Mouse (Mus musculus): ENCODE data around the gene Fstl3.
"Not testable (repeated sequence)": the region's sequence is repeated elsewhere in the genome, so short reads cannot be mapped to it uniquely, and the experiment has no call there.

Gene Fstl3

GRCm38 (mm10) chr10:79777103-79777531 lies at the start of gene Fstl3:
Gene Fstl3 (plus strand): TSS chr10:79777272.
- DNase-seq (ENCODE audit: low spot score) = no peak

GRCm38 (mm10) chr10:79728323-79729249 lies 48.5 kb upstream of the Fstl3 start:
- no peak for DNase-seq (ENCODE audit: low spot score)

- no peak for DNase-seq (ENCODE audit: low spot score)
These were observed 47.6 kb upstream of the Fstl3 start for GRCm38 (mm10) chr10:79729357-79729965.

- DNase-seq (ENCODE audit: low spot score) = no peak
These were observed 44.6 kb upstream of the Fstl3 start for GRCm38 (mm10) chr10:79732500-79732899.

- DNase-seq (ENCODE audit: low spot score) = no peak
These were observed 43.2 kb upstream of the Fstl3 start for GRCm38 (mm10) chr10:79733847-79734246.

- DNase-seq (ENCODE audit: low spot score) = no peak
These were observed 41.7 kb upstream of the Fstl3 start for GRCm38 (mm10) chr10:79735361-79735760.

GRCm38 (mm10) chr10:79736706-79737105 lies 40.4 kb upstream of the Fstl3 start:
- no peak for DNase-seq (ENCODE audit: low spot score)

GRCm38 (mm10) chr10:79738259-79738658 lies 38.8 kb upstream of the Fstl3 start:
- no peak for DNase-seq (ENCODE audit: low spot score)

- no peak for DNase-seq (ENCODE audit: low spot score)
These were observed 37.8 kb upstream of the Fstl3 start for GRCm38 (mm10) chr10:79739234-79739633.

- no peak for DNase-seq (ENCODE audit: low spot score)
These were observed 36.2 kb upstream of the Fstl3 start for GRCm38 (mm10) chr10:79740863-79741262.

- no peak for DNase-seq (ENCODE audit: low spot score)
These were observed 33.9 kb upstream of the Fstl3 start for GRCm38 (mm10) chr10:79743161-79743560.

- no peak for DNase-seq (ENCODE audit: low spot score)
These were observed 33.3 kb upstream of the Fstl3 start for GRCm38 (mm10) chr10:79743650-79744365.

GRCm38 (mm10) chr10:79745411-79745810 lies 31.7 kb upstream of the Fstl3 start:
- DNase-seq (ENCODE audit: low spot score) = no peak

GRCm38 (mm10) chr10:79745898-79746773 lies 30.9 kb upstream of the Fstl3 start, which contains the start of gene Polrmt:
Gene Polrmt (minus strand): TSS chr10:79746581.
- peak; percentile 96 for DNase-seq (ENCODE audit: low spot score)

- no peak for DNase-seq (ENCODE audit: low spot score)
These were observed 30.3 kb upstream of the Fstl3 start for GRCm38 (mm10) chr10:79746774-79747151.

GRCm38 (mm10) chr10:79748496-79748895 lies 28.6 kb upstream of the Fstl3 start:
- no peak for DNase-seq (ENCODE audit: low spot score)

- DNase-seq (ENCODE audit: low spot score) = peak; percentile 51
These were observed 22.1 kb upstream of the Fstl3 start, which contains the start of gene Fgf22 for GRCm38 (mm10) chr10:79754856-79755516. Gene Fgf22 (plus strand): TSS chr10:79755076.

- no peak for DNase-seq (ENCODE audit: low spot score)
These were observed 21.2 kb upstream of the Fstl3 start for GRCm38 (mm10) chr10:79755854-79756253.

- no peak for DNase-seq (ENCODE audit: low spot score)
These were observed 20.4 kb upstream of the Fstl3 start for GRCm38 (mm10) chr10:79756660-79757059.

- not testable (repeated sequence) for DNase-seq (ENCODE audit: low spot score)
These were observed 17.4 kb upstream of the Fstl3 start for GRCm38 (mm10) chr10:79759675-79760074.

- DNase-seq (ENCODE audit: low spot score) = no peak
These were observed 16.4 kb upstream of the Fstl3 start for GRCm38 (mm10) chr10:79760603-79761143.

Measured in ovary, adult 18-20 months (tissue).